Mouse (Mus musculus): ENCODE measurements around the gene Gm38431.

The Gm38431 gene

GRCm38 (mm10) chr9:21091707-21092320 is at the start of gene Gm38431, which contains the start of gene Raver1:
TSS of gene Gm38431 (minus strand) at chr9:21091997.
TSS of gene Raver1 (minus strand) at chr9:21092008.
- DNase-seq (ENCODE audit: low spot score in 2 of 2): peak; percentile 98

- DNase-seq (ENCODE audit: low spot score in 2 of 2): no peak
These were observed 46.6 kb upstream of the Gm38431 start for GRCm38 (mm10) chr9:21138386-21138785.

- peak; percentile 55 to 66 for DNase-seq (ENCODE audit: low spot score in 2 of 2)
These were observed 45.4 kb upstream of the Gm38431 start for GRCm38 (mm10) chr9:21137229-21137628.

- peak; percentile 50 to 58 for DNase-seq (ENCODE audit: low spot score in 2 of 2)
These were observed 44.6 kb upstream of the Gm38431 start for GRCm38 (mm10) chr9:21136401-21136800.

GRCm38 (mm10) chr9:21135941-21136381 is 44.2 kb upstream of the Gm38431 start:
- DNase-seq (ENCODE audit: low spot score in 2 of 2): peak; percentile 50 to 57

- no peak for DNase-seq (ENCODE audit: low spot score in 2 of 2)
These were observed 43.6 kb upstream of the Gm38431 start for GRCm38 (mm10) chr9:21135329-21135890.

GRCm38 (mm10) chr9:21134595-21135328 is 43.0 kb upstream of the Gm38431 start:
- DNase-seq (ENCODE audit: low spot score in 2 of 2): no peak

- DNase-seq (ENCODE audit: low spot score in 2 of 2): peak; percentile 32 to 43
These were observed 41.4 kb upstream of the Gm38431 start for GRCm38 (mm10) chr9:21133064-21133707.

GRCm38 (mm10) chr9:21132102-21132775 is 40.4 kb upstream of the Gm38431 start:
- no peak for DNase-seq (ENCODE audit: low spot score in 2 of 2)

GRCm38 (mm10) chr9:21131059-21131956 is 39.5 kb upstream of the Gm38431 start, which contains the start of gene Tyk2:
TSS of gene Tyk2 (minus strand) at chr9:21131243.
- DNase-seq (ENCODE audit: low spot score in 2 of 2): peak; percentile 95 to 96

GRCm38 (mm10) chr9:21126259-21126627 is 34.4 kb upstream of the Gm38431 start:
- no peak for DNase-seq (ENCODE audit: low spot score in 2 of 2)

GRCm38 (mm10) chr9:21125502-21126258 is 33.9 kb upstream of the Gm38431 start:
- no peak for DNase-seq (ENCODE audit: low spot score in 2 of 2)

- no peak for DNase-seq (ENCODE audit: low spot score in 2 of 2)
These were observed 33.0 kb upstream of the Gm38431 start for GRCm38 (mm10) chr9:21124837-21125236.

- no peak for DNase-seq (ENCODE audit: low spot score in 2 of 2)
These were observed 29.7 kb upstream of the Gm38431 start for GRCm38 (mm10) chr9:21121483-21121882.

GRCm38 (mm10) chr9:21117073-21117472 is 25.3 kb upstream of the Gm38431 start:
- DNase-seq (ENCODE audit: low spot score in 2 of 2): no peak

- DNase-seq (ENCODE audit: low spot score in 2 of 2): no peak
These were observed 23.3 kb upstream of the Gm38431 start for GRCm38 (mm10) chr9:21115105-21115504.

- no peak for DNase-seq (ENCODE audit: low spot score in 2 of 2)
These were observed 22.4 kb upstream of the Gm38431 start for GRCm38 (mm10) chr9:21114190-21114589.

- DNase-seq (ENCODE audit: low spot score in 2 of 2): no peak
These were observed 22.0 kb upstream of the Gm38431 start for GRCm38 (mm10) chr9:21113751-21114150.

GRCm38 (mm10) chr9:21107607-21108237 is 15.9 kb upstream of the Gm38431 start:
- no peak for DNase-seq (ENCODE audit: low spot score in 2 of 2)
